Mouse (Mus musculus) ovary, postnatal 10 days (tissue): ENCODE data around the gene Mixl1.
A peak's percentile ranks its signal among the peaks of the same experiment; 100 is the strongest.

ENCODE experiments used
- DNase-seq: peaks from one replicate; pipeline ENCODE4 v3.0.0; 2022; ENCODE audit warnings: low spot score

Mixl1 gene

GRCm38 (mm10) chr1:180696626-180697352 is at the start of gene Mixl1:
Gene Mixl1, minus strand, starts transcription at chr1:180697034.
- no peak for DNase-seq

GRCm38 (mm10) chr1:180729231-180729630 is 32.4 kb upstream of the Mixl1 start:
- DNase-seq = no peak

GRCm38 (mm10) chr1:180726183-180726582 is 29.3 kb upstream of the Mixl1 start:
- no peak for DNase-seq

DNA sequence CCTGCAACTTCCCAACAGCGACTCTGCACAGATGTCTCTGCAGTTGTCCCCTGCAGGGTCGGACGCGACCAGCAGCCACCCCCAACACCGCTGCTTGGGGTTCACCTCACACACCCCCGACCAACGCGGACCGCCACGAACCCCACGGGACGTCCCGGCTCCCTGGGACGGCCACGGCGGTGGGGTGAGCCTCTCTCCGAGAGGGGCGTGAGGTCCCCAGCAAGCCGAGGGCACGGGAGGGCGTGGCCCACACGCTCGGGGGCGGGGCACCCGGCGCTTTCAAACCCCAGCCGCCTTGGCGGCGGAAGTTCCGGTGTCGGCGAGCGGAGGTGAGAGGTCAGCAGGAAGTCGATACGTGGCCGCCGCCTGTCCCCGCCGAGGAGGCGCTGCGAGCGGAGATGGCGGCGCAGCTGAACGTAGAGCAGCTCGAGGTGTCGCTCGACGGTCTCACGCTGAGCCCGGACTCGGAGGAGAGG is 28.9 kb upstream of the Mixl1 start, which contains the start of gene Acbd3:
Acbd3 (plus strand) TSS at position 340 of the 476 bp plus-strand sequence.
- peak; percentile 87 for DNase-seq

DNA sequence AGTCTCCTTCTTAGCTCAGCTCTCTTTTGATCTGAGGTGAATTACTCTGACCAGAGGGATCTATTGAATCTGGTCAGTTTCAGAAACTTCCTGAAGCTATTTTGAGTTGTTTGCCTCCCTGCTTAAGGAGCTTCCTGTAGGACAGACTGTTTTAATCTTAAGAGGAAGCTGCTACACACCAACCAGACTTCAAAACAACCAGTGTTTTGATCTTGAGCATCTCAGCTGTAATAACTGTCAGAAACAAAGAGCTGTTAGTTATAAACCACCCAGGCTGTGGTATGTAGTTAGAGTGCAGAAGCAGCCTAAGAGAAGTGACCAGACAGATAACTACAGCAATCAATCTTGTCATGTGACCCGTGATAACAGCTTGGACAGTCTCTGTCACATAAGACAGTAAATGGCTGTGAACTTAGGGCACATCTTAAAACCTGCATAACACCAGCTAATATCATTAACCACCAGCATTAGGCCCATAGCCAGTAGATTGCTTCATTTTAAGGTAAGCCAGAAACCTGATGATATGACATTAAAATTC is 26.9 kb upstream of the Mixl1 start:
- DNase-seq = no peak

DNA sequence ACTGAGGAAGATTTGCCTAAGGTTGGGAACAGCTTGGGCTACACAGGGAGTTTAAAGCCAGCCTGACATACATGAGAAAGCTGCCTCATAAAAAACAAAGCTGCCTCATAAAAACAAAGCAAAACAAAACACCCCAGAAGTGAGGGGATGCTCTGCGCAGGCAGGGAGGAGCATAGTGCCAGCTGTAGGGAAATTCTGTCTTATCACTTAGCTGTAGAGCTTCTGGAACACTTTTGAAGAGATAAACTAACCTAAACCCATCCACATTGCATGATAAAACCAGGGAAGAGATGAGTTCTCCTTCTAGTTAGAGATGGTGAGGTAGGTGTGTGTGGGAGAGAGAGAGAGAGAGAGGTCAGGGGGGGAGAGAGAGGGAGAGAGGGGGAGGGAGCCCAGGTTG is 25.8 kb upstream of the Mixl1 start:
- no peak for DNase-seq

GRCm38 (mm10) chr1:180719951-180720689 is 23.3 kb upstream of the Mixl1 start:
- peak; percentile 85 for DNase-seq

- DNase-seq = no peak
These were observed 22.6 kb upstream of the Mixl1 start for GRCm38 (mm10) chr1:180719483-180719882.

DNA sequence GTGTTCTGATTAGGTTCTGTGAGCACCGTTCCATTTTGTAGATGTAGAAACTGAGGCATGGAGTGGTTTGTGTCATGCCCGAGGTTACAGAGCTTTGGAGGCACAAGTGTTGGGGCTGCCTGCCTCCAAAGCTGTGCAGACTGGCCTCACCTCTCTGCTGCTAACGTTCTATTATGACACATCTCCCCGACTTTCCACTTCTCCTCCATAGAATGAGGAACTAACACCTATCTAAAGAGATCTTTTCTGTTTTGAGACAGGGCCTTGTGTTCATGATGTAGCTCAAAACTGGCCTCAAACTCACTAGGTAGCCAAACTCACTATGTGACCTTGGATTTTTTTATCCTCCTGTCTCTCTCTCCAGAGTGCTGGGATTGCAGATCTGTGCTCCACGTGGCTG is 21.9 kb upstream of the Mixl1 start:
- no peak for DNase-seq

GRCm38 (mm10) chr1:180708935-180709776 is 12.3 kb upstream of the Mixl1 start:
- no peak for DNase-seq

- DNase-seq = no peak
These were observed 11.0 kb upstream of the Mixl1 start for GRCm38 (mm10) chr1:180707813-180708212.

- no peak for DNase-seq
These were observed 10.5 kb upstream of the Mixl1 start for GRCm38 (mm10) chr1:180707368-180707767.

- DNase-seq = no peak
These were observed 6.6 kb upstream of the Mixl1 start for GRCm38 (mm10) chr1:180703400-180703799.

GRCm38 (mm10) chr1:180698063-180698462 is 1.2 kb upstream of the Mixl1 start:
- no peak for DNase-seq

DNA sequence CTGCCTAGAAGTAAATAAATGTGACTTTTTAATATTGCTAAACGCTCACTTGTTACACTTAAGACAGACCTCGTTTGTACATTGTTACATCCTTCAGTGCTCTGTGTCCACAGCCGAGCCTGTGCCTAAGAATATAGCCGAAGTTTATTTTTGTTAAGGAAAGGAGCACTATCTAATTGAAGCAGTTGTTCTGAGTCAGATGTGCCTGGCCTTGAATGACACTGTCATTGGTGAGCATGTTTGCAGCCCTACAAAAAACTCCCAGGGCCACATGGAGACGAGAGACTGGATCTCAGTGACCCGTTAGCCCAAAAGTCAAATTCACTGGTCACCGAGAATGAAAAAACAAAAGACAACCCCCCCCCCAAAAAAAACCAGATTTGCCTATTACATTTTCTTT is 5.5 kb downstream of the Mixl1 start:
- DNase-seq = no peak
